Mouse (Mus musculus) Muller cell, postnatal 12 days (primary cell): ENCODE results near the gene Gse1.
A peak's percentile ranks its signal among the peaks of the same experiment; 100 is the strongest.
"Not testable (repeated sequence)": the region's sequence is repeated elsewhere in the genome, so short reads cannot be mapped to it uniquely, and the experiment has no call there.

Experiments
- DNase-seq: peaks from one replicate; pipeline ENCODE4 v3.0.0-alpha.2; 2015; ENCODE audit errors: inconsistent ontology term

The Gse1 gene

DNA sequence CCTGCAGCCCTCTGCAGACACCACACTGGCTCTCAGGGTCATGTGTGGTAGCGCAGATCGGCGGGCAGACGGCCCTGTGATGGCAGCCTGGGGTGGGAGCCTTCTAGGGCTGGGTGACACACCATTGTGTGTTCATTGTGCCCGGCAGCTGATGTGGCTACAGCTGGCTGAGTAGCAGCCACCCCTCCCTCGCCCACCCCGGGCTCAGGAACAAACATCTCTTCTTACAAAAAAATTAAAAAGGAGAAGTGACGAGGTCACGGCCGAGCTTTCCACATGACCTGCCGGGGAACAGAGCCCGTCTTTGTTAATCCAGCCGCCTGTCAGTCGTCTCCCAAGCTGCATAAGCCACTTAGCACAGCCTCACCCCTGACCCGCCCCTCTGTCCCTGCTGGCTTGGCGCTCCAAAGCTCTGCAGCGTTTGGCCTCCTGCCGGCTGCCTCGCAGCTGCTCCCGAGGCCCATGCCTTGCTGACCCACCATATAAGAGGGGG is 94.7 kb downstream of the Gse1 start:
- peak; percentile 89 for DNase-seq

DNA sequence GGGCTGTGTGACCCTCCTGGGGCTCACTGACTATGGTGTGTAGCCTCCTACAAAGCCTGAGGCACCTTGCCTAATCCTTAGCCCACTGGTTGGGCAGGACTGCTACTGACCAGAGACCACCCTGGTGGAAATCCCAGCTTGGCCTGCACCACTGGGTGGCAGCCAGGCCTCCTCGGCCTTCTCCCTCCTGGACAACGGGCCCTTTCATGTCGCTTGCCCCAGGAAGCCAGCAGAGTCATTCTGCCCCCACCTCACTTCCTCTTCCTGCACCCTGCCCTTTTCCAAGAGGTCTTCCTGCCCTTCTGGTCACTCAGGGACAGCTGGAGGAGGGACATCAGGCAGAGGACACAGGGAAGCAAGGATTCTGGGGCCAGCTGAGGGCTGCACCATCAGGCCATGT is 96.3 kb downstream of the Gse1 start:
- DNase-seq = no peak

GRCm38 (mm10) chr8:120325172-120325767 is 97.0 kb downstream of the Gse1 start:
- no peak for DNase-seq

DNA sequence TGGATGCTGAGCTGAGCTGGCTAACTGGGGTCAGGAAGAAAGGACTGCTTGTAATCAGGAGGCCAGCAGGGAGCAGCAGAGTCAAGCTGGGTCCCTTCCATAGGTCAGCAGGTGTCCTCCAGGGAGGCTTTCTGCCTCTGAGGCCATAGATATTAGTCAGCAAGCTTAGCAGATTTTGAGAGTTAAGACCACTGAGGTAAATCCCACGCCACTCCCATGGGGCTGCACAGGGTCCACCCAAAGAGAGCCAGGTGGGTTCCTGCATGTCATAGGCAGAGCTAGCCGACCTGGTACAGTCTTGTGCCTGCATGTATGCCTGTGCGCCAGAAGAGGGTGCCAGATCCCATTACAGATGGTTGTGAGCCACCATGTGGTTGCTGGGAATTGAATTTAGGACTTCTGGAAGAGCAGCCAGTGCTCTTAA is 98.9 kb downstream of the Gse1 start:
- DNase-seq = peak; percentile 39

DNA sequence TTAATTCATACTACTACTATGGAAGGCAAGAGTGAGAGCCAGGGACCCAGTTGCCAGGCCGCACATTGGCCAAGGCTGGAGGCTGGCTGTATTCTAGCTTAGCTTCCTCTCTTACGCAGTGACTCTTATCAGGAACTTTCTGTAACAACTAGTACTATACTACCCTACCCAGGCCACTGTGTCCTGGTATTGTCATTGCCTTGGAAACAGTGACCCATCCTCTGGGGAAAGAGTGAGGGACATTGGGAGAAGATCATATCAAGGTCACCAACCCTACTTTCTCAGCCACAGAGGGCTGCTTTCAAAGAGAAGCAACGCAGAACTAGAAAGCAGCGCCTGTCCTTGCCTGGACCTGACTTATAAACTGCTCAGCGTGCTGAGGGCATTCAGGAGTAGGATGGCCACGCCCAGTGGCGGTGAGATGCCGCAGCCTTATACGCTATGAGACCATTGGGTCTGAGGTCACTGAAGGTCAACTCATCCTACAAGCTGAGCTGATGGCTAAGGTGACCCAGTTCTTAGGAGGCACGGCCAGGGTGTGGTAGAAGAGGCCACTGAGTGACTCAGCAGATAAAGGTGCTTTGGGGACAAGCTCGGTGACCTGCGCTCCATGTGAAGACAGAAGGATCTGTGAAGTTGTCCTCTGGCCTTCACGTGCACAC is 100.2 kb downstream of the Gse1 start:
- no peak for DNase-seq

GRCm38 (mm10) chr8:120329030-120329748 is 100.9 kb downstream of the Gse1 start:
- DNase-seq = no peak

DNA sequence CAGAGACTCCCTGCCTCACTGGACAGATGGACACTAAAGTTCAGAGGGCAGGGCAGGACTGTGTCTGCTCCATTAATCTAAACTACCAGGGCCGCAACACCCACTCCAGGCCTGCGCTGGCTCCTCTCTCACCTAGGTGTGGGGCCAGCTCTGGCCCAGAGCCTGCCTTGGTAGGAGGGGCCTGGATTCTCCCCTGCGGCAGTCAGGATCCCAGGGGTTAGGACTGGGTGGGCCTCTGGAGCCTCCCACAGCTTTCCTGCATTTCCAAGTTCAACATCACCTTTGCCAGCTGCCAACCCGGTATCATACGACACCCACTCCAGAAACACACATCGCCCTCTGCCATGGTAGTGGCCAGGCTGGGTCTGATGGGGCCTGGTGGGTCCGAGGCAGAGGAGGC is 102.8 kb downstream of the Gse1 start:
- no peak for DNase-seq

DNA sequence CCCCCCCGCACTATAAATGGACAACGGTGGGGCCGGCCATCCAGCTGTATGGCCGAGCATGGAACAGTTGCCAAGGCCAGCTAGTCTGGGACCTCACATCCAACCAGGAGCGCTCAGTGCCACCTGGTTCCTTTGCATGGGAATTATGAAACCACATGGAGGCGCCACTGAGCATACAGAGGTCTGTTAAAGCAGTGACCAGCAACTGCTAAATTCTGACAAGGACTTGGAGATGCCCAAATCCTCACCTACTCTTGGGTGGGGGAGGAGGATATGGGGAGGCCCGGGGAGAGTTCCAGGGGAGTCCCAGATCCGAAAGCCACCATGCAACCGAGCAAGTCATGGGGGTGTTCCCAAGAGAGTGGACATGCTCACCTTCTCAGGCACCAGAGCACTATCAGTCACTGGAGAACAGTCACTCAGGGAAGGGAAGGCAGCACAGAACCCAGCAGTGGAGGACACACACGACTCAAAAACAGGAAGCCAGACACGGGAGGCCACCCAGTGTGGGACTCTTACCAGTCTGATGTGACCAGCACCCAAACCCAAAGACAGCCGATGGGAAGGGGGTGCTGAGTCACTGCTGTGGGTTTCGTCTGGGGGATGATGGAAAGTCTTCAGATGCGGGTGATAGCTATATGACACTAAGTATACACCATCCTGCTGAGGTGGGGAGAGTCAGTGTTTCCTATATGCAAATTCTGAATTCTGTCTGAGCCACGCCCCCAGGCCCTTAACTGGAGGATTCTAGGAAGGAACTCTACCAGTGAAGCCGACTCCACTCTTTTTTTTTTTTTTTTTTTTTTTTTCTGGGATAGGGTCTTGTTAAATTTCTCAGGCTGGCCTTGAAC is 104.3 kb downstream of the Gse1 start:
- DNase-seq = no peak

DNA sequence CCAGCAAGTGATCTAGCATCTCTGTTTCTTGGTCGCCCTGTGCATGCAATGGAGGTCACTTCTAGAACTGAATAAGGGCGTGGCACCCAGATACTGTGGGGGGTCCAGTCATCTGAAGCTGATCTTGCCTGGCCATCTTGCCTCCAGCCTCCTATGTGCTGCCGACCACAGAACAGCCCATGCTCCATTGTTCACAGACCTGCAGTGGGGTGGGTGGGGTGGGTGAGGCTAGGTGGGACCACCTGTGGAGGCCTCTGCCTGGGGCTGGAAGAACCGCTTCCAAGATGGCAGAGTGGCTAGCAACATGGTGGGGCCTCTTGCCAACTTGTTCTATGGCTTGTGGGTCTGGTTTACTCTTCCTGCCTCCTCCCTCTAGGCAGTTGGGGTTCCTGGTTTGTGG is 105.4 kb downstream of the Gse1 start:
- DNase-seq = no peak

DNA sequence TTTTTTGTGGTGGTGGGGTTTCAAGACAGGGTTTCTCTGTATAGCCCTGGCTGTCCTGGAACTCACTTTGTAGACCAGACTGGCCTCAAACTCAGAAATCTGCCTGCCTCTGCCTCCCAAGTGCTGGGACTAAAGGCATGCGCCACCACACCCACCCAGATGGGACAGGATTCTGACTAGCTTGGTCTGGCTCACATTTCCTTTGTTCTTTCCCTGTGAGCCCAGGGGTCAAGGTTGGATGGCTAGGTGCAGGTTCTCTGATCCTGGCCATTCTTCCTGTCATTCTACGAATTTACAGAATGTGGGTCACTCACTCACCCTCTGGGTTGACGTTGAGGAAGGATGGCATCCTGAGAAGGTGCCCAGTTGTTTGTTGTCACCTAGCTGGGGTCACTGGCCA is 106.0 kb downstream of the Gse1 start:
- DNase-seq = not testable (repeated sequence)

GRCm38 (mm10) chr8:120334878-120335261 is 106.6 kb downstream of the Gse1 start:
- peak; percentile 60 for DNase-seq

GRCm38 (mm10) chr8:120335262-120336086 is 107.2 kb downstream of the Gse1 start:
- peak; percentile 49 for DNase-seq

- no peak for DNase-seq
Measured at GRCm38 (mm10) chr8:120336087-120336380, 107.8 kb downstream of the Gse1 start.

GRCm38 (mm10) chr8:120336909-120337555 is 108.8 kb downstream of the Gse1 start:
- no peak for DNase-seq

- DNase-seq = no peak
Measured at GRCm38 (mm10) chr8:120337627-120338026, 109.4 kb downstream of the Gse1 start.

- DNase-seq = no peak
Measured at GRCm38 (mm10) chr8:120338678-120339077, 110.4 kb downstream of the Gse1 start.

DNA sequence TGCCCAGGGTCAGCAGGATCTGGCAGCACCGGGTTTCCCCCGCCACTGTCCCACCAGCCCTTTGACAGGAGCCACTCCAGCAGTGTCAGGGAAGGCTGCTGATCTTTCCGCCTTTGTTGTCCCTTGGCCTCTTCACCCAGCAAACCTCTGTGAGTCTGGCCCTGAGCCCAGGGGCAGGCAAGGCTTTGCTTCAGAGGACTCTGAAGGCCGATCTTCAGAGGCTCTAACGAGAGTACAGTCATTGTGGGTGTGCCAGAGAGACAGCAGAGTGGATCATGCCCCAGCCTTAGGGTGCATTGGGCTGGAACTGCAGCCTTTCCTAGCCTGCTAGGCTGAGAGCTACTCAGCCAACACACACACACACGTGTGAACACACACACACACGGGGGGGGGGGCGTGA is 111.5 kb downstream of the Gse1 start:
- peak; percentile 81 for DNase-seq

DNA sequence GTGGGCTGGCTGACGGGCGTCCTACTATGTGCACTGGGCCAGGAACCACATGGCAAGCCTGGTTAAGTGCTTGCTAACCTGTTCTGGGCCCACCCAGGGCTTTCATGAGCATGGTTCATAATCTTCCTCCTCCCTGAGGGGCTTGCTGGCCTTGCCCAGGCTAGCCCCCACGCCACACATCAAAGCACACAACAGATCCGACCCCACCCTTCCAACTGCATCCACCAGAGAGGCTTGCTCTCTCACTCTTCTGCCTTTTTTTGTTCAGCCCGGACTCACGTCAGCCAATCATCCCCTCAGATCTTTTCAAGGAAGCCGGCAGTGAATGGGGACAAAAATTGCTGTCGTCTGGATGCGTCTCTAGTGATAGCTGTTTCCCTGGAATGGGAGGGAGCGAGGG is 112.9 kb downstream of the Gse1 start:
- no peak for DNase-seq

GRCm38 (mm10) chr8:120342847-120343548 is 114.7 kb downstream of the Gse1 start:
- no peak for DNase-seq

GRCm38 (mm10) chr8:120343582-120343981 is 115.3 kb downstream of the Gse1 start:
- no peak for DNase-seq
